In genomic region chr8:83729009-83729807, GRCm38 (mm10) we compare ENCODE assay signal across 8 mouse cellular contexts. TPM values are rescaled to one million over a fixed set of nuclear protein-coding genes. Genes with fewer than 3 reads are reported as not detected.
DNase-seq lines count a peak whose midpoint lies in the region; ATAC-seq lines count a peak whose summit lies in the region.

No protein-coding gene starts in this region.

- H3K36me3 ChIP-seq in limb, embryonic 11.5 days (ENCODE audit: control insufficient read depth, insufficient read depth, low read length), result peaks cover 10% of the 10 kb centered on the region

- peak; percentile 64 for DNase-seq in heart, postnatal 4 days
- no peak for DNase-seq in heart, postnatal 36 days
- DNase-seq in A20 (ENCODE audit: low read depth, low spot score), result peak; percentile 46
- peak; percentile 68 for DNase-seq in R1 (ENCODE audit: low read depth, low spot score)
- peak; percentile 76 for DNase-seq in limb, embryonic 11.5 days (ENCODE audit: low spot score)
- DNase-seq in testis, postnatal 10 days (ENCODE audit: low spot score), result peak; percentile 72
- DNase-seq in adrenal gland, adult 8-10 months, result no peak
- no peak for DNase-seq in right cerebral cortex, postnatal 36 days (ENCODE audit: low spot score in 2 of 2)

- 0 out of 2 replicates have a peak overlapping the region, but pooled peaks have one; percentile 39 for H3K27ac ChIP-seq in limb, embryonic 11.5 days (replicated peaks; ENCODE audit: low read depth, low read length)

- H3K4me1 ChIP-seq in limb, embryonic 11.5 days (ENCODE audit: control insufficient read depth, insufficient read depth, low read length), result no peaks in the 10 kb centered on the region

- H3K9me3 ChIP-seq in limb, embryonic 11.5 days (ENCODE audit: control insufficient read depth, low read length), result no peaks in the 10 kb centered on the region

- intact Hi-C loops in heart, postnatal 36 days (cut with DNase I), result no loop called here

- 68% methylated on average over 11 of the region's 11 CpGs for WGBS in limb, embryonic 11.5 days

- H3K4me3 ChIP-seq in limb, embryonic 11.5 days (ENCODE audit: low read depth, low read length), result no peak overlapping the region

- no peaks in the 10 kb centered on the region for H3K27me3 ChIP-seq in limb, embryonic 11.5 days (ENCODE audit: control insufficient read depth, insufficient read depth, low read length)

- no peak overlapping the region for H3K4me2 ChIP-seq in limb, embryonic 11.5 days (ENCODE audit: low read depth, severe bottlenecking)

- no peak overlapping the region for H3K9ac ChIP-seq in limb, embryonic 11.5 days (ENCODE audit: low read length)

- peak; percentile 36; the same call in 1 of the 2 replicates for ATAC-seq in limb, embryonic 11.5 days (ENCODE audit: insufficient number of reproducible peaks, low FRiP score, low TSS enrichment, low read depth)

RNA-seq across cellular contexts. Expression of gene Adgre5, which starts 11.9 kb away (rescaled TPM):
- total RNA-seq in heart, postnatal 4 days (2021), result 10 to 100 TPM; 62.8 to 63.4 TPM
- 10 to 100 TPM; 39.5 to 52.7 TPM for total RNA-seq in heart, postnatal 36 days (2021)
- polyA plus RNA-seq in limb, embryonic 11.5 days (2014; fragmentation: Nextera tagmentation; extraction: Ambion mirVana), result 24.6 and 26.4 TPM in 2 replicates
- total RNA-seq in adrenal gland, adult 8-10 months (2022), result 10 to 100 TPM; 21.8 to 45.5 (median 35.2) TPM

RNA-seq across cellular contexts. Expression of gene Ddx39, which starts 14.2 kb away (rescaled TPM):
- total RNA-seq in heart, postnatal 4 days (2021), result 10 to 100 TPM; 68.1 to 69.0 TPM
- total RNA-seq in heart, postnatal 36 days (2021), result 10 to 100 TPM; 15.8 to 17.2 TPM
- polyA plus RNA-seq in limb, embryonic 11.5 days (2014; fragmentation: Nextera tagmentation; extraction: Ambion mirVana), result 210 and 215 TPM in 2 replicates
- 10 to 100 TPM; 15.4 to 28.6 (median 20.7) TPM for total RNA-seq in adrenal gland, adult 8-10 months (2022)

RNA-seq across cellular contexts. Expression of gene Pkn1, which starts 30.2 kb away (rescaled TPM):
- 10 to 100 TPM; 52.7 to 53.4 TPM for total RNA-seq in heart, postnatal 4 days (2021)
- 10 to 100 TPM; 53.7 to 62.4 TPM for total RNA-seq in heart, postnatal 36 days (2021)
- polyA plus RNA-seq in limb, embryonic 11.5 days (2014; fragmentation: Nextera tagmentation; extraction: Ambion mirVana), result 28.8 and 30.1 TPM in 2 replicates
- total RNA-seq in adrenal gland, adult 8-10 months (2022), result 100 to 1,000 TPM; 108 to 141 (median 123) TPM

Comparison
In these comparisons a context has a peak if more than half of its experiments do, and no peak if none do; other contexts are left out.
1. DNase-seq: peak in heart, postnatal 4 days (single experiment), A20 (single experiment), R1 (single experiment), limb, embryonic 11.5 days (single experiment) and testis, postnatal 10 days (single experiment); none in heart, postnatal 36 days (0 of 2), adrenal gland, adult 8-10 months (single experiment) and right cerebral cortex, postnatal 36 days (0 of 2).